Comparison of ENCODE assay signal across 8 mouse cellular contexts in the genomic region with DNA sequence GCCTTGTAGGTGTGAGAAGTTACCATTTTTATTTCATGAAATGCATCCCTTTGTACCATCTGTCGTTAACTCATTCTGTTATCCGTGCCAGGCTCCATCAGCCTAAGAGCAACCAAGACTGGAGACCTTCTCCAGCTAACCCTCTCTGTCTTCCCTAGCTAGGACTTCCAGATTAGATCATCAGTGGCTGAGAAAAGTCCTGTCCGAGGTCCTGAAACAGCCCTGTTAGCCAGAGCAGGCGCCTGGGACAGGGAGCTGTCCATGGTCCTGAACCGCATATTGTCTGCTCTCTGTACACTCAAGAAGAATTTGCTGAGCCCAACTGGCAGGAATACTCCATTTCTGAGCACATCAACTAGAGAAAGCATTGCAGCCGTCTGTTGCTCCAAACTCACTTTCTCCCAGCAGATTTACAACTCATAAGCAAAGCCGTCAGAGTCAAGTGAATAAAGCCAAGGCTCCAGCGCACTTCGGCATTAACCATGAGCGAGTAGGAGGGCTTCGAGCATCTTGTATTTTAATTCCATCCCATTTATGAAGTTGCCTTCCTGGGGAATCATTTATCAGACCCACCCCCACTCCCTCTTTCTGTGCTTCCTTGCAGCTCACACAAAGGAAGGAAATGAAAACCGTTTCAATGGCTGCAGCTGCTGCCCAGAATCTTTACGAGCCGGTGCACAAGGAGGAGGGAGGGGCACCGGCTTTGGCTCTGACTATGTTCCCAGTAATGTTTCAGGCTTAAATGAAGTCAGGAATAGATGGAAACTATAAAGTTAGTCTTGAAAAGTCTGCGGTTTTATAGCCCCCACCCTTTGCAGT.
DNase-seq lines count a peak whose midpoint lies in the region; ATAC-seq and TF ChIP-seq lines count a peak whose summit lies in the region.

No protein-coding gene starts in this region.

- no peak overlapping the region for H3K4me3 ChIP-seq in limb, embryonic 11.5 days (ENCODE audit: low read depth, low read length)
- H3K4me3 ChIP-seq in midbrain, postnatal 0 days (ENCODE audit: low read depth, low read length), result no peak overlapping the region

- DNase-seq in cerebellum, adult 18-20 months, result peak; percentile 25 to 35
- DNase-seq in cerebellum, adult 11-12 months, result no peak
- DNase-seq in embryo, embryonic 9.5 days (ENCODE audit: extremely low spot score), result peak; percentile 87
- DNase-seq in heart, adult 18-20 months, result peak; percentile 70 to 88
- peak; percentile 83 for DNase-seq in kidney, adult 9 months
- DNase-seq in limb, embryonic 11.5 days (ENCODE audit: low spot score), result peak; percentile 97
- DNase-seq in midbrain, postnatal 0 days (ENCODE audit: low spot score), result peak; percentile 82
- peak; percentile 95 for DNase-seq in testis, postnatal 10 days (ENCODE audit: low spot score)

- no peak overlapping the region for H3K9ac ChIP-seq in limb, embryonic 11.5 days (ENCODE audit: low read length)
- H3K9ac ChIP-seq in midbrain, postnatal 0 days (replicated peaks; ENCODE audit: low read length, poor library complexity, severe bottlenecking), result no peak overlapping the region

- H3K4me1 ChIP-seq in limb, embryonic 11.5 days (ENCODE audit: control insufficient read depth, insufficient read depth, low read length), result no peaks in the 10 kb centered on the region
- no peaks in the 10 kb centered on the region for H3K4me1 ChIP-seq in midbrain, postnatal 0 days (ENCODE audit: insufficient read depth, low read length)

- 56% methylated on average over 16 of the region's 16 CpGs for WGBS in limb, embryonic 11.5 days
- WGBS in midbrain, postnatal 0 days, result 28% methylated on average over 16 of the region's 16 CpGs

- ATAC-seq in limb, embryonic 11.5 days (ENCODE audit: insufficient number of reproducible peaks, low FRiP score, low TSS enrichment, low read depth), result peak; percentile 65
- no peak for ATAC-seq in midbrain, postnatal 0 days (ENCODE audit: low FRiP score)

- no peak for TF ChIP-seq CTCF in midbrain, postnatal 0 days (IDR thresholded peaks at IDR 0.05)

- no peak overlapping the region for H3K4me2 ChIP-seq in limb, embryonic 11.5 days (ENCODE audit: low read depth, severe bottlenecking)
- H3K4me2 ChIP-seq in midbrain, postnatal 0 days (ENCODE audit: low read depth, low read length, poor library complexity, severe bottlenecking), result no peak overlapping the region

- no peaks in the 10 kb centered on the region for H3K9me3 ChIP-seq in limb, embryonic 11.5 days (ENCODE audit: control insufficient read depth, low read length)
- H3K9me3 ChIP-seq in midbrain, postnatal 0 days (ENCODE audit: low read length), result no peaks in the 10 kb centered on the region

- no peak overlapping the region for H3K27ac ChIP-seq in limb, embryonic 11.5 days (replicated peaks; ENCODE audit: low read depth, low read length)
- H3K27ac ChIP-seq in midbrain, postnatal 0 days (ENCODE audit: low read depth, low read length), result no peak overlapping the region

- H3K36me3 ChIP-seq in limb, embryonic 11.5 days (ENCODE audit: control insufficient read depth, insufficient read depth, low read length), result no peaks in the 10 kb centered on the region
- H3K36me3 ChIP-seq in midbrain, postnatal 0 days (ENCODE audit: insufficient read depth, low read length), result no peaks in the 10 kb centered on the region

- H3K27me3 ChIP-seq in limb, embryonic 11.5 days (ENCODE audit: control insufficient read depth, insufficient read depth, low read length), result no peaks in the 10 kb centered on the region
- H3K27me3 ChIP-seq in midbrain, postnatal 0 days (ENCODE audit: insufficient read depth, low read length), result no peaks in the 10 kb centered on the region; the same call in 1 of the 2 replicates
